Mouse (Mus musculus) brain, embryonic 14.5 days (tissue): ENCODE results near the gene Eef1akmt2. TPM values are rescaled to one million over a fixed set of nuclear protein-coding genes. Genes with fewer than 3 reads are reported as not detected.
A peak's percentile ranks its signal among the peaks of the same experiment; 100 is the strongest.

Experiments
- DNase-seq: peaks from one replicate; pipeline ENCODE4 v3.0.0-alpha.2; 2011; ENCODE audit warnings: low read depth
- CTCF ChIP-seq: fragments of 200-500 bp; IDR thresholded peaks from 2 replicates; pipeline ENCODE4 v1.5.1; 2012; ENCODE audit warnings: inconsistent platforms, mild to moderate bottlenecking, moderate library complexity, borderline replicate concordance; ENCODE audit not compliant: insufficient read depth, insufficient read length; ENCODE audit errors: extremely low read depth
- POLR2A ChIP-seq: fragments of 200-500 bp; IDR thresholded peaks from 2 replicates; pipeline ENCODE4 v1.6.1; 2012; ENCODE audit warnings: mild to moderate bottlenecking, inconsistent platforms, borderline replicate concordance; ENCODE audit not compliant: poor library complexity, insufficient read depth, insufficient read length, severe bottlenecking; ENCODE audit errors: extremely low read depth
- polyA plus RNA-seq: library from polyadenylated mRNA; depleted of rRNA; stranded (reverse); fragments of >200 nt; gene quantifications from 2 replicates; pipeline ENCODE4 v1.2.3, GENCODE M21; 2012

The Eef1akmt2 gene
- polyA plus RNA-seq, 1 experiment = 54.4 TPM

- no peak for TF ChIP-seq CTCF
- TF ChIP-seq POLR2A = no peak
- no peak for DNase-seq
Measured at GRCm38 (mm10) chr7:132809721-132810120, 42.8 kb downstream of the Eef1akmt2 start.

GRCm38 (mm10) chr7:132808841-132809682, 43.4 kb downstream of the Eef1akmt2 start:
- no peak for TF ChIP-seq CTCF
- DNase-seq = peak; percentile 83

DNA sequence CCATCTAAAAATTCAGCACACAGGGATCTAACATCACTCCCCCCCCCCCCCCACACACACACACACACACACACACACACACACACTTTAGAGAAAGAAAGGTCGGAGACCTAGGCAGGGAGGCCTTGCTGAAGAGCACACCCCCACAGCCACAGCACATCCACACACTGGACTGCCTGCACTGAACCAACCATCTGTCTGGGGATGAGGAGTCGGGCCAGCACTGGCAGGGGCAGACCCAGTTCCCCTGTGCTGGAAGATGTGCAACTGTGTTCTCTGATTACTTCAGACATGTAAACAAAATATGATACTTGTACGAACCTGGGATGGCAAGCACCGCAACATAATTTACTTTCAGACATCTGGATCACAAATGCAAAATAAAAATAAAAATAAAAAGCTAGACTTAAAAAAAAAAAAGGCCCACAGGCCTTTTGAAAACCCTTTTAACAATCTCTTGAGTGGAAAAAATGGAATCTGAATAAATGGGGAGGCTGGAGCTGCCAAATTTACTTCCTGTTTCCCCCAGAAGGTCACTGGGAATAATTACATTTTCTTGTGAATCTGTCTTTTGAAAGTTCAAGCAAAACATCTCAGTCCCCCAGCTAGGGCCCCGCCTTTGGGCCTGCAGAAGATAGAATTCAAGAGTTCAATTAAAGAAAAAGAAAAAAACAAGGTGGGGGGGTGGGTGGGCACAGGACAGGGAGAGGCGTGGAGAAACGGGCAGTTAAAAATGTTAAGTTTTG, 44.2 kb downstream of the Eef1akmt2 start:
- no peak for TF ChIP-seq CTCF
- no peak for TF ChIP-seq POLR2A
- DNase-seq = peak; percentile 59

GRCm38 (mm10) chr7:132806926-132807857, 45.3 kb downstream of the Eef1akmt2 start:
- DNase-seq = no peak
- TF ChIP-seq POLR2A = no peak

DNA sequence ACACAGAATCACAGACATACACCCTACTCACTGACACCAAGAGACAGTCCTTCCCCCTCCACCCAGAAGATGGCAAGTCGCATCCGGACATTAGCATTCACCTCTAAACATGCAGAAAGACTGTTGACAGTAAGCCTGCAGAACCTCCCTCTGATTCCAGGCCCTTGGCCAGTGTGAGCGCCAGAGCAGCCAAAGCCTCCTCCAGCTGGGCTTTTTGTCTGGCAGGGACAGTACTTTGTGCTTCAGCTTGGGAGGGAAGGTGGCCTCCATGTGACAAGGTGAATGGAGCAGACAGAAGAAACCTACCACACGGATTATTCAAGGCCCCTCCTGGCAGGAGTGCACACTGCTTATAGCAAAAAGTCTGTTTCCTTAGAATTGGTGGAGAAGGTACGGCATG, 46.2 kb downstream of the Eef1akmt2 start:
- peak; percentile 60 for DNase-seq
- TF ChIP-seq CTCF (no peak), POLR2A (no peak)

DNA sequence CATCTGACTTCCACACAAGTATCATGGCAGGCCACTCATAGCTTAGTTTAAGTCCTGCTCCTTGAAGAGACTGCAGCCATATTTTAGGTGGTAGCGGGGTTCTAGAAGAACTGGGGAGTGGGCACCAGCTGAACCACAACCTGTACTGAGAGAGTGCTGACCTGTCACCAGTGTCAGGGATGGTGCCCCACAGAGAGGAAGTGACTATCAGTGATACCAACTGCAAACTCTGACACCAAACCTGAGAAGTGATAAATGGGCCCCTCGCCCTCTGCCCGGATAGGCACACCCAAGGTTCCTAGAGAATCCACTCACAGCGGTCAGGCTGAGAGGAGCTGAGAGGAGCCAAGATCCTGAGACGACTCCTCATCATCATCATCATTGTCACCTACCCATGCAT, 47.5 kb downstream of the Eef1akmt2 start:
- TF ChIP-seq CTCF = no peak
- TF ChIP-seq POLR2A = no peak
- DNase-seq = no peak

GRCm38 (mm10) chr7:132804461-132804860, 48.0 kb downstream of the Eef1akmt2 start:
- TF ChIP-seq POLR2A (no peak), CTCF (no peak)
- no peak for DNase-seq

- no peak for DNase-seq
- TF ChIP-seq CTCF (no peak), POLR2A (no peak)
Measured at GRCm38 (mm10) chr7:132803962-132804361, 48.5 kb downstream of the Eef1akmt2 start.

DNA sequence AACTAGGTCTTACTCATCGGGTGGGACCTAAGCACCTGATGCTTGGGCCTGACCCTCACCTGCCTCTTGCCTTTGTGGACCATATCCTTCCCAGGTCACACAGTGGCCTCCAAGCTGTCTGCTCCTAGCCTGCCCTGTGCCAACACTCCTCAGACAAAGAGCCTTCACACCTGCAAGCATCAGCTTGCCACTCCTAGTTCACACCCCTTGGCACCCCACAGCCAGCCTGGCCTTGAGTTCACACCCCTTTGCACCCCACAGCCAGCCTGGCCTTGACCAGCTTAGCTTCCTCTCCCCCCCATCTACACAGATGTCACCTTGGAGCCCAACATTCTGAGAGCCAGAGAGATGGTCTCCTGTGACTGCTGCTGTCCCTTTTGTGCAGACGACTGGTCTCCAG, 49.1 kb downstream of the Eef1akmt2 start:
- DNase-seq = no peak
- TF ChIP-seq POLR2A = no peak

DNA sequence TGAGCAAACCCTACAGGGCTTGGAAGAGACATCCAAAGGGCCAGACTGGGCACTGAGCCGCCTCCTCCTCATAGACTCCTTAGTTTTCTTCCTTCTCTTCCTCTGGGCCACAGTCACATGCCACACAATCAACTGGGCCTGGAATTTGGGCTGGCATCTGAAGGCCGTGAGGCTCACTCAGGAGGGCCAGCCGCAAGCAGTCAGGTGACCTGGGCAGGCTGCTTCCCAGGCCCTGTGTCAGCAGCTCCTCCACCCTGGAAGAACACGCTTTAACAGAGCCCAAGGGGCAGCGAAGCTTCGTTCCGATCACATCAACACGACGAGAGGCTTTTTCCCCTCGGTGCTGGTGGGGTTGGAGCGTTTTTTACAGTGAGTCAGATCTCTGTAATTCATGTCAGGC, 49.8 kb downstream of the Eef1akmt2 start:
- no peak for DNase-seq
- TF ChIP-seq CTCF (no peak), POLR2A (no peak)

DNA sequence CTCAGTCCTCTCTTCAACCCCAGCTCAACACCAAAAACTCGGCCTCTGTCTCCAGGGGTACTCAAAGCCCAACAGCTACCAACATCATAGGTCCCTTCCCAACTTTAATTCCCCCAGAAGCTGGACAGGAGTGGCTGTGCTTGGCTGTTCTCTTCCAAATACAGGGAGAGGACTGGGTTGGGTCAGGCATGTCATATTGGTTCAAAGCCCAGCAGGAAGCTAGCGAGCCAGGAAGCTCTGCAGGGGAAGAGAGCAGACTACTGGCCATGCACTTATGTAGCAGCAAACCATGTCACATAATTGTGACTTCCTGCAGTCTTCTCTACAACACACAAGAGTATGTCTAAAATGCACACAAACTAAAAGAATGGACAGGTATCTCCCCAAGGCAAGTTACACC, 50.4 kb downstream of the Eef1akmt2 start:
- no peak for DNase-seq
- no peak for TF ChIP-seq POLR2A

- DNase-seq = no peak
- no peak for TF ChIP-seq POLR2A
- no peak for TF ChIP-seq CTCF
Measured at GRCm38 (mm10) chr7:132801509-132801908, 51.0 kb downstream of the Eef1akmt2 start.

DNA sequence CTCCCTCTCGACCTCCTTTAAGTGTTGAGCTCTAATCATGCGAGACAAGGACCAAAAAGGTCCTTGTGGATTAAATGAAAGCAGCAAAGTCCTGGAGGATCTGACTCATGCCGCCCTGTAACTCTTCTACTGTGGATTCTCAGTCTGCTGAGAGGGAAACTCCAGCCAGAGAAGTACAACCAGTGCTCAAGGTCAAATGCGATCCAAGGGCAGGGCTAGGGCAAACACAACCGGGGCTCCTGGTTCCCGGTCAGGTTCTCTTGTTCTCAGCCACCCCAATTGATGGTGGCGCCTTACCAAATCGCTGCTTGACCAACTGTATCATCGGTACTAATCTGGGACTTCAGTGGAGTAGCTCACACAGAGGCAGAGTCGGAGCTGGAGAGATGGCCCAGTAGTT, 51.6 kb downstream of the Eef1akmt2 start:
- no peak for DNase-seq

More for the DNA sequence above, 51.6 kb downstream of the Eef1akmt2 start:
- no peak for TF ChIP-seq CTCF
- TF ChIP-seq POLR2A = no peak
